Mouse (Mus musculus): ENCODE measurements around the gene Lrrc1. TPM values are rescaled to one million over a fixed set of nuclear protein-coding genes. Genes with fewer than 3 reads are reported as not detected.
A peak's percentile ranks its signal among the peaks of the same experiment; 100 is the strongest.

Lrrc1 gene
- polyA plus RNA-seq, 1 experiment from 2014 or later, result 11.7 TPM

DNA sequence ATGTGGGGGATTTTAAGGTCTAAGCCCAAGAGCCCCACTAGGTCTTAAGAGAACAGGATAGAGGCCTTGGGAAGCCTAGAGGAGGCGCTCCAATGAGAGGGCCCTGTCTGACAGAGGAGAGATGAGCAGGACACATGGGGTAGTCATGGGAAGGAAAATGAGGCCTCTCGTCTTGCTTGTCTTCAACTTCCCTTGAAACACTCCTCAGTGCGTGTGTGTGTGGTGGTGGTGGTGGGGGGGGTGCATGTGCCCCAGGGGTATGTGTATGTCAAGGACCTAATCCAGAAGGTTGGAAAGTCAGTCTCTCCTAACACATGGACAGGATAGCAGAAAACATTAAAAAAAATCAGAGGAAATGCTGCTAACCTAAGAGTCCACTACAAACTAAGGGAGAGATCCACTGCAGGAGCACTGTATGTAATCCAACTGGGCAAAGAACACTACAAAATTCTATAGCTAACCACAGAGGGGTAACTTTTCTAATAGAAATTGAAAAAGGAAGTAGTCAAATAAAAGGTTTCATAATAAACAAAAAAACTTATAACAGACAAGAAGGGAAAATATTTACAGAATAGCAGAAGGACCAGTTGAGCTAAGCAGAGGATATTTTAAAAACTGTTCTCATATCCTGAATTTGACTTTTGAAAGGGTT is 36.8 kb downstream of the Lrrc1 start:
- 65% methylated on average over 3 of the region's 3 CpGs for WGBS

GRCm38 (mm10) chr9:77502548-77503438 is 41.9 kb downstream of the Lrrc1 start:
- Histone ChIP-seq H3K4me1 (ENCODE audit: control insufficient read depth, insufficient read depth, low read length) (no peaks in the 10 kb centered on the region; the same call in none of the 2 replicates), H3K36me3 (replicated peaks; ENCODE audit: control insufficient read depth, insufficient read depth, low read depth, low read length) (no peaks in the 10 kb centered on the region), H3K27ac (replicated peaks; ENCODE audit: low read depth, low read length) (no peak overlapping the region), H3K4me2 (ENCODE audit: low read depth, low read length) (no peak overlapping the region), H3K9ac (replicated peaks; ENCODE audit: low read length) (no peak overlapping the region), H3K4me3 (ENCODE audit: low read depth, low read length) (no peak overlapping the region), H3K9me3 (replicated peaks; ENCODE audit: control insufficient read depth, low read length) (no peaks in the 10 kb centered on the region), H3K27me3 (ENCODE audit: control insufficient read depth, insufficient read depth, low read length) (no peaks in the 10 kb centered on the region)
- DNase-seq (ENCODE audit: low spot score), result peak; percentile 25
- peak; percentile 52 for ATAC-seq (replicated peaks; ENCODE audit: insufficient number of reproducible peaks, low FRiP score, low TSS enrichment, low read depth)
- WGBS, result 63% methylated on average over 14 of the region's 14 CpGs

More for the DNA sequence above, 36.8 kb downstream of the Lrrc1 start:
- Histone ChIP-seq H3K4me3 (ENCODE audit: low read depth, low read length) (no peak overlapping the region), H3K4me1 (ENCODE audit: control insufficient read depth, insufficient read depth, low read length) (no peaks in the 10 kb centered on the region; the same call in none of the 2 replicates), H3K9ac (replicated peaks; ENCODE audit: low read length) (no peak overlapping the region), H3K36me3 (replicated peaks; ENCODE audit: control insufficient read depth, insufficient read depth, low read depth, low read length) (no peaks in the 10 kb centered on the region), H3K4me2 (ENCODE audit: low read depth, low read length) (no peak overlapping the region), H3K9me3 (replicated peaks; ENCODE audit: control insufficient read depth, low read length) (no peaks in the 10 kb centered on the region), H3K27me3 (ENCODE audit: control insufficient read depth, insufficient read depth, low read length) (no peaks in the 10 kb centered on the region), H3K27ac (replicated peaks; ENCODE audit: low read depth, low read length) (no peak overlapping the region)
- no peak for DNase-seq (ENCODE audit: low spot score)
- no peak for ATAC-seq (replicated peaks; ENCODE audit: insufficient number of reproducible peaks, low FRiP score, low TSS enrichment, low read depth)

GRCm38 (mm10) chr9:77502171-77502547 is 42.5 kb downstream of the Lrrc1 start:
- Histone ChIP-seq H3K36me3 (replicated peaks; ENCODE audit: control insufficient read depth, insufficient read depth, low read depth, low read length) (no peaks in the 10 kb centered on the region), H3K27ac (replicated peaks; ENCODE audit: low read depth, low read length) (no peak overlapping the region), H3K9ac (replicated peaks; ENCODE audit: low read length) (no peak overlapping the region), H3K4me2 (ENCODE audit: low read depth, low read length) (no peak overlapping the region), H3K27me3 (ENCODE audit: control insufficient read depth, insufficient read depth, low read length) (no peaks in the 10 kb centered on the region), H3K4me1 (ENCODE audit: control insufficient read depth, insufficient read depth, low read length) (no peaks in the 10 kb centered on the region; the same call in none of the 2 replicates), H3K4me3 (ENCODE audit: low read depth, low read length) (no peak overlapping the region), H3K9me3 (replicated peaks; ENCODE audit: control insufficient read depth, low read length) (no peaks in the 10 kb centered on the region)
- DNase-seq (ENCODE audit: low spot score) (no peak), ATAC-seq (replicated peaks; ENCODE audit: insufficient number of reproducible peaks, low FRiP score, low TSS enrichment, low read depth) (no peak)
- WGBS, result 76% methylated on average over 6 of the region's 6 CpGs

DNA sequence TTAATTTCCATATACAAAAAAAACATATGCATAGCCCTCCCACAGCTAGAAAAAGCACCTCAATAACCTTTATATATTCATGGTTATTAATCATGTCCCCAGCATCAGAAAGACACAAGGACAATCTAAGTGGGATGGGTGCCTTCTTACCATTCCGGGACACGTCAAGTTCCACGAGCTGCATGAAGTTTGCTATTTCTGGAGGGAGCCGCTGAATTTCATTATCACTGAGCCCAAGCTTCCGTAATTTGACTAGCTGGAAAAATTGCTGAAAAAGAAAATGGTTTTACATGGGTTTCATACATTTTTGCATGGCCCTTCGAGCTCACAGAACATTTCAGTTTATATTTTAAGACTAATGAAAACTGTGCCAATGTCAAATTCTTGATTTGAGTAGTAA is 45.6 kb downstream of the Lrrc1 start:
- Histone ChIP-seq H3K36me3 (replicated peaks; ENCODE audit: control insufficient read depth, insufficient read depth, low read depth, low read length) (no peaks in the 10 kb centered on the region), H3K27ac (replicated peaks; ENCODE audit: low read depth, low read length) (no peak overlapping the region), H3K4me3 (ENCODE audit: low read depth, low read length) (no peak overlapping the region), H3K4me1 (ENCODE audit: control insufficient read depth, insufficient read depth, low read length) (peaks cover 3% of the 10 kb centered on the region), H3K9me3 (replicated peaks; ENCODE audit: control insufficient read depth, low read length) (no peaks in the 10 kb centered on the region), H3K4me2 (ENCODE audit: low read depth, low read length) (no peak overlapping the region), H3K9ac (replicated peaks; ENCODE audit: low read length) (no peak overlapping the region), H3K27me3 (ENCODE audit: control insufficient read depth, insufficient read depth, low read length) (no peaks in the 10 kb centered on the region)
- DNase-seq (ENCODE audit: low spot score), result no peak
- 90% methylated on average over 6 of the region's 6 CpGs for WGBS
- ATAC-seq (replicated peaks; ENCODE audit: insufficient number of reproducible peaks, low FRiP score, low TSS enrichment, low read depth), result no peak

- Histone ChIP-seq H3K9ac (replicated peaks; ENCODE audit: low read length) (no peak overlapping the region), H3K4me3 (ENCODE audit: low read depth, low read length) (no peak overlapping the region)
- WGBS, result 57% methylated on average over 3 of the region's 3 CpGs
Observed at GRCm38 (mm10) chr9:77498406-77498805, 46.3 kb downstream of the Lrrc1 start.

DNA sequence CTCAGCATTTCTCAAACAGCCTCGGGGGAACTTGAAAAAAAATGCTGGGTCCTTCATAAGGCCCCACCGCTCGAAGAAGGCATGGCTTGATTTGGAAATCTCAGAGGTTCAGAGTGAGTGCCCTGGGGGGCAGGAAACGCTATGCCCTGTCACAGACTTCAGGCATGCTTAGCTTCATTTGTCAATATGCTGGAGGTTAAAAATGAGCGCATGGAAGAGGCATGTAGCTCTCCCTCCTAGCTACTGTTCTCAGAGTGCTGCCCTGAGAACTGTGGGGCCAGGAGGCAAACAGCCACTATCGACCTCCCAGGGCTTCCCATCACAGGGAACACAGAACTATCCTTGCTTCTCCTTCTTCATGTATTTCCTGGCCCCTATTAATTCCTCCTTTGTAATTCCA is 47.5 kb downstream of the Lrrc1 start:
- H3K4me1 ChIP-seq (ENCODE audit: control insufficient read depth, insufficient read depth, low read length), result peaks cover 3% of the 10 kb centered on the region; the same call in 1 of the 2 replicates
- ATAC-seq (replicated peaks; ENCODE audit: insufficient number of reproducible peaks, low FRiP score, low TSS enrichment, low read depth), result no peak
- no peak overlapping the region for H3K4me3 ChIP-seq (ENCODE audit: low read depth, low read length)
- no peaks in the 10 kb centered on the region for H3K36me3 ChIP-seq (replicated peaks; ENCODE audit: control insufficient read depth, insufficient read depth, low read depth, low read length)
- no peaks in the 10 kb centered on the region for H3K27me3 ChIP-seq (ENCODE audit: control insufficient read depth, insufficient read depth, low read length)
- peak; percentile 44 for DNase-seq (ENCODE audit: low spot score)
- no peak overlapping the region; the same call in 1 of the 2 replicates for H3K4me2 ChIP-seq (ENCODE audit: low read depth, low read length)
- H3K9me3 ChIP-seq (replicated peaks; ENCODE audit: control insufficient read depth, low read length), result no peaks in the 10 kb centered on the region
- WGBS, result 28% methylated on average over 6 of the region's 6 CpGs
- no peak overlapping the region for H3K9ac ChIP-seq (replicated peaks; ENCODE audit: low read length)
- H3K27ac ChIP-seq (replicated peaks; ENCODE audit: low read depth, low read length), result peak overlapping the region; percentile 35; the same call in 1 of the 2 replicates

More at GRCm38 (mm10) chr9:77498406-77498805, 46.3 kb downstream of the Lrrc1 start:
- H3K36me3 ChIP-seq (replicated peaks; ENCODE audit: control insufficient read depth, insufficient read depth, low read depth, low read length), result no peaks in the 10 kb centered on the region
- no peaks in the 10 kb centered on the region for H3K9me3 ChIP-seq (replicated peaks; ENCODE audit: control insufficient read depth, low read length)
- H3K4me1 ChIP-seq (ENCODE audit: control insufficient read depth, insufficient read depth, low read length), result peaks cover 3% of the 10 kb centered on the region
- H3K27ac ChIP-seq (replicated peaks; ENCODE audit: low read depth, low read length), result no peak overlapping the region
- no peaks in the 10 kb centered on the region for H3K27me3 ChIP-seq (ENCODE audit: control insufficient read depth, insufficient read depth, low read length)
- ATAC-seq (replicated peaks; ENCODE audit: insufficient number of reproducible peaks, low FRiP score, low TSS enrichment, low read depth) (no peak), DNase-seq (ENCODE audit: low spot score) (no peak)
- H3K4me2 ChIP-seq (ENCODE audit: low read depth, low read length), result no peak overlapping the region

DNA sequence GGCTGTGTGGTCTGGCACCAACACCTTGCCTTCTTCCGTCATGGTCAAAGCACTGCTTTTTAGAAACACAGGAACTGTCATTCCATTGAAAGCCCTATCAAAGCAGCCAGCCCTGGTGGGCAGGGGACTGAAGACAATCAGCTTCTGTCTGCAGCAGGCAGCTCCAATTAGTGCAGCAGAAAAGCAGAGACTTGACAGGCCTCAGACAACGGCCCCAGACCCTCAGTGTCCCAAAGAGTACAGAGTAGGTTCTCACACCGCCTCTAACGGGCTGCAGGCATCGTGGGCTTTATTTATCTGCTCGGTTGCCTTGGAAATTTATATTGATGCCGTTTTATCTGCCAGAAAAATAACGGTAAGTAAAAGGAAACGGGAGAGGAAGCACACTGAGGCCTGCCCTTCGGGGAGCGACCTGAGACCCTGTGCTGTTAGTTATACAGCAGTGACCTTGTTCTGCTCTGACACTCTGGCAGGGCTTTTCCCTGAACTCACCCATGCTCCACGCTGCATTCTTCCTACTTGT is 48.1 kb downstream of the Lrrc1 start:
- peak overlapping the region; percentile 16 for H3K4me2 ChIP-seq (ENCODE audit: low read depth, low read length)
- no peaks in the 10 kb centered on the region for H3K36me3 ChIP-seq (replicated peaks; ENCODE audit: control insufficient read depth, insufficient read depth, low read depth, low read length)
- peak overlapping the region; percentile 35; the same call in 1 of the 2 replicates for H3K27ac ChIP-seq (replicated peaks; ENCODE audit: low read depth, low read length)
- no peak overlapping the region for H3K4me3 ChIP-seq (ENCODE audit: low read depth, low read length)
- H3K4me1 ChIP-seq (ENCODE audit: control insufficient read depth, insufficient read depth, low read length), result peaks cover 3% of the 10 kb centered on the region; the same call in 1 of the 2 replicates
- peak; percentile 66 for DNase-seq (ENCODE audit: low spot score)
- 13% methylated on average over 12 of the region's 12 CpGs for WGBS
- H3K27me3 ChIP-seq (ENCODE audit: control insufficient read depth, insufficient read depth, low read length), result no peaks in the 10 kb centered on the region
- ATAC-seq (replicated peaks; ENCODE audit: insufficient number of reproducible peaks, low FRiP score, low TSS enrichment, low read depth), result peak; percentile 91
- no peak overlapping the region for H3K9ac ChIP-seq (replicated peaks; ENCODE audit: low read length)
- no peaks in the 10 kb centered on the region for H3K9me3 ChIP-seq (replicated peaks; ENCODE audit: control insufficient read depth, low read length)
